Mouse (Mus musculus) T-helper 17 cell (primary cell): Measurements from ENCODE around the gene A430033K04Rik.

Source experiments
- in situ Hi-C, 2 experiments: fragments of 300-600 bp; cut with MboI, MseI; formaldehyde crosslinking; loops; 1 replicate in 1 of 2; 2 replicates in 1 of 2; pipeline ENCODE4 v1.15.1; 2025; ENCODE audit warnings: high pct_unique_total_duplicates in 2 of 2

A430033K04Rik gene

DNA sequence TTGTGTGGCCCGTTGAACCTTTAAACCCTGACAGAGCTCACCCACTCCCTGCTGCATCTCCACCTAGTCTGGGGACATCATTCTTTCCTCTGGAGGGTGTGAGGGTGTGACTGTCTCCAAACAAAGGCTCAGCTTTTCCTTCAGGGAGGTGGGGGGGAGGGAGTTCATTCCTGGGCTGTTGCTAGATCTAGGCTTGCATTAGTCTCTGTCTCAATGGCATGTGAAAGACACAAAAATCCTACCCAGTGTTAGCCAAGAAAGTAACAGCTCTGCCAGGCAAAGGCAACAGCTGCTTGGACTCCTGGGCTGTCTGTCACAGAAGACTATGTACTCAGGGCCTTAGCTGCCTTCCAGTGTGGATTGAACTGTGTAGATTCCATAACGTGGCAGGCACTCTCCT lies 71.4 kb downstream of the A430033K04Rik start:
- in situ Hi-C loops, result loop anchor here in 1 of 2 experiments (5.0 kb wide), 1 partner anchor 42 kb away; no protein-coding TSS in a partner anchor

DNA sequence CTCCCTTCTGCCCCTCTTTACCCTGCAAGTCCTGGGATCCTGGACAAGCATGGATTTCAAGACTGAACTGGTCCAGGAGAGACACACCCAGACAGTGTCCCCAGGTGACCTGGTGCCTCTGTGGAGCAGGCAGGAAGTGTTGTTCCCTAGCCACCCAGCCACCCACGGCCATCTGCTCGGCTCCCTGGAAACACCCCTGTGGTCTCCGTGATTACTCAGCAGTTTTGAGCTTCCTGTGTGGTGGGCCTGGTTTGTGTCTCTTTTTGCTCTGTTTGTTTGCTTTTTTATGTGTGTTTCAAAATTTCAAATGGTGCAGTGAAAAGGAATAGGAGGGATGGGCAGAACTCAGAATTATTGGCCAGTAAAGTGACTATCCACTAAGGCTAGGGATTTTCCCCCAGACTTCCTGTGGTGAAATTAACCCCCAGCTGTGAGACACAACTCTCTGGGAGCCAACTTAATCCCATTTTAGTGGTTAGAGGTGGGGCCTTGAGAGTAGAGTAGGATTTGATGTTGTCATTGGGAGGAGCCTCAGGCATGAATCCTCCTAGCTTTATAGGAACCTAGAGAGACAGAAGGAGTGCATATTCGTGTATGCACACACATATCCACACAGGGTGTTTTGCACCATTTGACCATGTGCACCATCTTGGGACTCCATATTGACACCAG lies 72.0 kb downstream of the A430033K04Rik start:
- in situ Hi-C loops, result loop anchor here (5.0 kb wide), 1 partner anchor 42 kb away; no protein-coding TSS in a partner anchor

DNA sequence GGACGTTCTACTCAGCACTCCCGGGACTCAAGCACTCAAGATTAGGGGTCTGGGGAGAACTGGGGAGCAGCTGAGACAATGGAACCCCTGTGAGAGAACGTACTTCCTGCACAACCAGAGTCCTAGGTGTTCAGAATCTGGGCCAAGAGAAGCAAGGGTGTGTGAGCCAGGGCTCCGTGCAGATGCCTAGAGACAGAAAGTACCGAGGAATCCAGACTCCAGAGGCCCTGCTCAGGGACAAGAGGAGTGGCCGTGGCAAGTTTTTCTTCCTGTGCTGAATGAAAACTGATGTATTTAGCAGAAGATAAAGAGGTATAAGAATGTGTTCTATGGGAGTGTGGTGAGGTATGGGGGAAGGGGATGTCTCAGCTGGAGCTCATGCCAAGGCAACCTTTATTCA lies 74.8 kb downstream of the A430033K04Rik start:
- in situ Hi-C loops, result loop anchor here in 1 of 2 experiments (5.0 kb wide), 1 partner anchor 45 kb away; no protein-coding TSS in a partner anchor
